Mouse (Mus musculus): ENCODE measurements around the gene Sp2. TPM values are rescaled to one million over a fixed set of nuclear protein-coding genes. Genes with fewer than 3 reads are reported as not detected.

Gene Sp2
- polyA plus RNA-seq, 1 experiment: 13.9 TPM

DNA sequence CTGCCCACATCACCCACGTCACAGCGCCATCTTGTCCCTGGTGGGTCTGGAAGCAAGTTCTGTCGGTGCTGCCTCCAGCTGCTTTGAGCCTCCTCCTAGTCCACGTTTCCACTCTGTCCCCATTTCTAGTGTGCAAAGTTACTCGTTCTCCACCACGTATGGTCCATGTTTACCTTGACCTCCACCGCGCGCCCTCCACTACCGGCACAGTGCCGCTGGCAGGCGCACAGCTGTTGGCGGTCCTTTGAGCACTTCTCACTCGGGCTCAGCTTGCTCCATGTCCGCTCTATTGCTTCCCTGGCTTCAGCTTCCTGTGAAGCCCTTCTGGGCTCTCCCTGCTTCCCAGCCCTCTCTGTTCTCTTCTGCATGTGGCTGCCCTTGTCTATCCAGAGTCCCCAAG, 1.3 kb downstream of the Sp2 start:
- TF ChIP-seq FOSL1 (IDR thresholded peaks at IDR 0.05; ENCODE audit: insufficient read depth, low read length, poor library complexity, severe bottlenecking) (no peak), MAX (IDR thresholded peaks at IDR 0.05) (no peak), CEBPB (IDR thresholded peaks at IDR 0.05; ENCODE audit: low read depth) (no peak), USF1 (IDR thresholded peaks at IDR 0.05; ENCODE audit: low read depth) (no peak)
- H3K4me3 ChIP-seq (ENCODE audit: insufficient read depth, poor library complexity, severe bottlenecking): no peak overlapping the region
- H3K27me3 ChIP-seq (ENCODE audit: control insufficient read depth, insufficient read depth, insufficient read length): no peaks in the 10 kb centered on the region
- no peak overlapping the region for H3ac ChIP-seq (ENCODE audit: control insufficient read depth, insufficient read length, low read depth)
- no peaks in the 10 kb centered on the region for H3K79me3 ChIP-seq (ENCODE audit: low read depth)
- no peaks in the 10 kb centered on the region for H3K36me3 ChIP-seq (ENCODE audit: control insufficient read depth, insufficient read depth)
- peaks cover 4% of the 10 kb centered on the region for H3K79me2 ChIP-seq (ENCODE audit: control insufficient read depth, insufficient read depth)

DNA sequence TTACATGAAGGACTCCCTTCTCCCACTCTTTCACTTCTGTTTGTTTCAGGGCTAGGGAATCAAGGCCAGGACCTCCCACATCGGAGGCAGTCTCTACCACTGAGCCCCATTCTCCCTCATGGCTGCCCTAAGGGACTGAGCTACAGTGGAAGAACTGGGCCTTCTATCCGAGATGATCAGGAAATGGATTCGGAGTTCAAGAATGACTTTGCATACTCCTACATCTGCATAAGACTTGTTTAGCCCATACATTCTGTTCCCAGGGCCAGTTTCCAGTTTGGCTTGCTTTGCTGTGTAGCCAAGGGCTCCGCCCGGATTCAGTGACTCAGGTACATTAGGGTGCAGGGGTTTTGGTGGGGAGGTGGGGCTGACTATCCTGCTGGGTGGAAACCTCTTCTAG, 2.7 kb downstream of the Sp2 start:
- Histone ChIP-seq H3K4me3 (ENCODE audit: insufficient read depth, poor library complexity, severe bottlenecking) (no peak overlapping the region), H3K27me3 (ENCODE audit: control insufficient read depth, insufficient read depth, insufficient read length) (no peaks in the 10 kb centered on the region), H3ac (ENCODE audit: control insufficient read depth, insufficient read length, low read depth) (no peak overlapping the region), H3K79me2 (ENCODE audit: control insufficient read depth, insufficient read depth) (peaks cover 19% of the 10 kb centered on the region), H3K36me3 (ENCODE audit: control insufficient read depth, insufficient read depth) (no peaks in the 10 kb centered on the region), H3K79me3 (ENCODE audit: low read depth) (peaks cover 8% of the 10 kb centered on the region)
- no peak for TF ChIP-seq CTCF (IDR thresholded peaks at IDR 0.05; ENCODE audit: control insufficient read depth, insufficient read depth, insufficient read length)
- no peak for TF ChIP-seq MYOG (IDR thresholded peaks at IDR 0.05; ENCODE audit: control insufficient read depth, extremely low read depth, insufficient read length)

DNA sequence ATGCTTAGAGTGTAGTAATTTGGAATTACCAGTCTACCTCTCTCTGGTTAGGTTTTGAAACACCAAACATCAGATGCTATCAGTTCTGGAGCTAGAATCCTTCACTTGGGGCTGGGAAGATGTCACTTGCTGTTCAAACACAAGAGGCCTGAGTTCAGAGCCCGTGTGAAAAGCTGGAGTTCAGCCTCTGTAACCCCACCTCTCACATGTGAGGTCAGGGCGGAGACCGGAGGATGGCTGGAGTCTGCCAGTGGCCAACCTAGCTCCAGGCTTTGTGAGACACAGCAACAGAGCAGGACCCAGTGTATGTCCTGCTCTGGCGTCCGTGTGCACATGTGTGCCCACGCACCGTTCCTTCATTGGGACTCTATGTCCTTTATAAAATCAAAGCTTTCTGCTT, 3.4 kb downstream of the Sp2 start:
- TF ChIP-seq FOSL1 (IDR thresholded peaks at IDR 0.05; ENCODE audit: insufficient read depth, low read length, poor library complexity, severe bottlenecking): no peak
- no peak for TF ChIP-seq USF1 (IDR thresholded peaks at IDR 0.05; ENCODE audit: low read depth)
- no peak for TF ChIP-seq CTCF (IDR thresholded peaks at IDR 0.05; ENCODE audit: control insufficient read depth, insufficient read depth, insufficient read length)
- TF ChIP-seq MYOD1 (IDR thresholded peaks at IDR 0.05; ENCODE audit: control insufficient read depth, insufficient read length, low read depth): no peak
- TF ChIP-seq CEBPB (IDR thresholded peaks at IDR 0.05; ENCODE audit: low read depth): no peak
- no peak for TF ChIP-seq MYOG (IDR thresholded peaks at IDR 0.05; ENCODE audit: control insufficient read depth, extremely low read depth, insufficient read length)
- TF ChIP-seq MAX (IDR thresholded peaks at IDR 0.05): no peak
- Histone ChIP-seq H3K36me3 (ENCODE audit: control insufficient read depth, insufficient read depth) (no peaks in the 10 kb centered on the region), H3K79me2 (ENCODE audit: control insufficient read depth, insufficient read depth) (peaks cover 26% of the 10 kb centered on the region), H3K4me3 (ENCODE audit: insufficient read depth, poor library complexity, severe bottlenecking) (no peak overlapping the region), H3ac (ENCODE audit: control insufficient read depth, insufficient read length, low read depth) (no peak overlapping the region), H3K27me3 (ENCODE audit: control insufficient read depth, insufficient read depth, insufficient read length) (no peaks in the 10 kb centered on the region), H3K79me3 (ENCODE audit: low read depth) (peaks cover 15% of the 10 kb centered on the region)

DNA sequence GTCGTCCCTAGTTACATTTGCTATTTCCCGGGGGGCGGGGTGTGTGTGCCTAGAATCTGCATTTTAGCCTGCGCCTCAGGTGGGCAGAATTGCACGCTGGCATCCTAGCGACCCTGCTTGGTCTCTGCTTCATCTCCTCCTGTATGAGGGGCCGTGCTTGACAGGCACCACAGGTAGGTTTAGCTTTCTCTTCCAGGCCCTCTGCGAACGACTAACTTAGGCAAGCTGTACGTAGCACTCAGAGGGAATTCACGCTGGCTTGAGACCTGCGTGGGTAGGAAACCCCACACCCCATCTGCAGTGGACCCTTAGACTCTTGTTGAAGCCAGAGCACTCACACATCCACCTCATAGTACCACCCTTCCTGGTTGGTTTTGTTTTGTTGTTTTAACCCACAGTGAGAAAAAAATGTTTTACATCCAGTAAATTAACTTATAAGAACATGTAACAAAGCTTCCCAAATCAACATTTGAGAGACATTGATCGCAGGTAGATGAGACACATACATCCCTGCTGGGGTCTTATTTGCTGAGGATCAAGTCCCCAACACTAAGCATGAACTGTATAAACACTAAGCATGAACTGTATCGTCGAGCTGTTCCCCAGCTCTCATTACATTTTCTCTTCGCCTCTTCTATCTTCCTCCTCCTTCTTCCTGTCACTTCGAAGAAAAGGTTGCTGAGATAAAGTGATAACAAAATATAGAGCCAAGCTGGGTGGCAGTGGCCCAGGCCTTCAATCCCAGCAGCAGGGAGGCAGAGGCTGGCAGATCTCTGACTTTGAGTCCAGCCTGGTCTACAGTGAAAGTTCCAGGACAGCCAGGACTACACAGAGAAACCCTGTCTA, 4.1 kb downstream of the Sp2 start:
- Histone ChIP-seq H3K79me2 (ENCODE audit: control insufficient read depth, insufficient read depth) (peaks cover 33% of the 10 kb centered on the region), H3ac (ENCODE audit: control insufficient read depth, insufficient read length, low read depth) (peak overlapping the region; percentile 80), H3K36me3 (ENCODE audit: control insufficient read depth, insufficient read depth) (no peaks in the 10 kb centered on the region), H3K79me3 (ENCODE audit: low read depth) (peaks cover 17% of the 10 kb centered on the region), H3K4me3 (ENCODE audit: insufficient read depth, poor library complexity, severe bottlenecking) (peak overlapping the region; percentile 38), H3K27me3 (ENCODE audit: control insufficient read depth, insufficient read depth, insufficient read length) (no peaks in the 10 kb centered on the region)
- no peak for TF ChIP-seq USF1 (IDR thresholded peaks at IDR 0.05; ENCODE audit: low read depth)

- Histone ChIP-seq H3ac (ENCODE audit: control insufficient read depth, insufficient read length, low read depth) (peak overlapping the region; percentile 100), H3K4me3 (ENCODE audit: insufficient read depth, poor library complexity, severe bottlenecking) (peak overlapping the region; percentile 77), H3K79me3 (ENCODE audit: low read depth) (peaks cover 22% of the 10 kb centered on the region), H3K79me2 (ENCODE audit: control insufficient read depth, insufficient read depth) (peaks cover 40% of the 10 kb centered on the region), H3K27me3 (ENCODE audit: control insufficient read depth, insufficient read depth, insufficient read length) (no peaks in the 10 kb centered on the region), H3K36me3 (ENCODE audit: control insufficient read depth, insufficient read depth) (no peaks in the 10 kb centered on the region)
- TF ChIP-seq CEBPB (IDR thresholded peaks at IDR 0.05; ENCODE audit: low read depth) (peak; percentile 8), FOSL1 (IDR thresholded peaks at IDR 0.05; ENCODE audit: insufficient read depth, low read length, poor library complexity, severe bottlenecking) (no peak), CTCF (IDR thresholded peaks at IDR 0.05; ENCODE audit: control insufficient read depth, insufficient read depth, insufficient read length) (no peak)
These were observed 5.0 kb downstream of the Sp2 start for GRCm38 (mm10) chr11:96977606-96978400.

DNA sequence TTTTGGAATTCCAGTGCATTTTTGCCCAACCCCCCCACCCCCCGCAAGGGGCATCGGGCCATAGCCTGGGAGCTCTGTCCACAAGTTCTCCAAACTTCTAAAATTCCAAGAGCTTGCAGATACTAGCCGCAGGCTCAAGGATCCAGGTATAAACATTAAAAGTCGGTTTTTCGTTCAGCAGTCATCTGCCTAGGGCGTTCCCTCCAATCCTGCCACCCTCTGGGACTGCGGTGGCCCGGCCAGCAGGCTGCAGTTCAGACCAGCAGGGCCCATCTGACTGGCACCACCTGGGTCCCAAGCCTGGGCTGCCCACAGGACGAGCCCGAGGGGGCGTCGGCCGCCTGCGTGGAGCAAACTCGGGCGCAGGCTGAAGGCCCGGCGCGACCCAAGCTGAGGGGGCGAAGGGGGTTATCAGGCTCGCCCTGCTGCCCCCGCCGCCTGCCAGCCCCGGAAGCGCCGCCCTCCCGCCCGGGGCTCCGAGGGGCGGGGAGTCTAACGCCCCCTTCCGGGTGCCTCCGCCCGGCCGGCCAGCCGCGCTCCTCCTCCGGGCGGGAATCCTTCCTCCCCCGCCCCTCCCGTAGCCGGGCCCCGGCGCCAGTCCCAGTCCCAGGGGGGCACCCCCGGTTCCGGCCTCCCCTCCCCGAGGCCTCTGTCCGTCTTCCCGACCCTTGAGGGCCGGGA, 5.7 kb downstream of the Sp2 start:
- no peak for TF ChIP-seq MYOD1 (IDR thresholded peaks at IDR 0.05; ENCODE audit: control insufficient read depth, insufficient read length, low read depth)
- TF ChIP-seq MYOG (IDR thresholded peaks at IDR 0.05; ENCODE audit: control insufficient read depth, extremely low read depth, insufficient read length): no peak
- no peak for TF ChIP-seq CTCF (IDR thresholded peaks at IDR 0.05; ENCODE audit: control insufficient read depth, insufficient read depth, insufficient read length)
- TF ChIP-seq CEBPB (IDR thresholded peaks at IDR 0.05; ENCODE audit: low read depth): no peak
- no peak for TF ChIP-seq FOSL1 (IDR thresholded peaks at IDR 0.05; ENCODE audit: insufficient read depth, low read length, poor library complexity, severe bottlenecking)
- no peak for TF ChIP-seq MAX (IDR thresholded peaks at IDR 0.05)
- TF ChIP-seq USF1 (IDR thresholded peaks at IDR 0.05; ENCODE audit: low read depth): no peak

More for the DNA sequence above, 5.7 kb downstream of the Sp2 start:
- Histone ChIP-seq H3ac (ENCODE audit: control insufficient read depth, insufficient read length, low read depth) (peak overlapping the region; percentile 100), H3K79me3 (ENCODE audit: low read depth) (peaks cover 27% of the 10 kb centered on the region), H3K79me2 (ENCODE audit: control insufficient read depth, insufficient read depth) (peaks cover 46% of the 10 kb centered on the region), H3K36me3 (ENCODE audit: control insufficient read depth, insufficient read depth) (no peaks in the 10 kb centered on the region), H3K27me3 (ENCODE audit: control insufficient read depth, insufficient read depth, insufficient read length) (no peaks in the 10 kb centered on the region), H3K4me3 (ENCODE audit: insufficient read depth, poor library complexity, severe bottlenecking) (peak overlapping the region; percentile 77)

Data from C2C12 (cell line).